Mouse (Mus musculus): ENCODE results near the gene Mogat2.

DNA sequence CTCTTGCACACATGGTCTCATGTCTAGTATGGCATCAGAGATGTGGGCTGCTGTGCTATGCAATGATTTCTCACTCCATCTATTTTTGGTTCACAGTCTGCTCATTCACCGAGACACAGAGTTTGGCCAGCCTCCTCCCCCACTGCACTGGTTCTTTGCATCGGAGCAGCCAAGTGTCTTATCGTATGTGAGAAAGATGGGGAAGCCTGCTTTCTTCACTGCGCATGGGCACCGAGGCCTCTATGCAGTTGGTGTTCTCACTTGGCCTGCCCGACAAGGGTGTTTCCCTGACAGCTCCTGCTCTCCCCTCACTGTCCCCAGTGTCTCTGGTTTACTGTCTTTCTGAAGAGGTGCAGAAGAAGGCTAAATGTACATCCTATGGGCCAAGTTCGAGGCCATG lies 16.6 kb upstream of the Mogat2 start:
- no peak for TF ChIP-seq POLR2A (IDR thresholded peaks at IDR 0.05; ENCODE audit: insufficient read depth, low read depth, low read length)
- TF ChIP-seq CTCF (IDR thresholded peaks at IDR 0.05; ENCODE audit: insufficient read depth, low read depth, low read length), result no peak
